Mouse (Mus musculus) cerebellum, adult (tissue): ENCODE data around the gene Snf8.

Experiments used
- ATAC-seq: cut with Nextera tagmentation; 2 replicates; pipeline ENCODE4 v1.9.2; 2017; ENCODE audit warnings: mild to moderate bottlenecking, moderate library complexity, mixed read lengths; ENCODE audit not compliant: insufficient number of reproducible peaks, low FRiP score, low TSS enrichment

Gene Snf8

GRCm38 (mm10) chr11:96070353-96070752 is 35.7 kb downstream of the Snf8 start:
- no peak for ATAC-seq

GRCm38 (mm10) chr11:96071013-96071412 is 36.3 kb downstream of the Snf8 start:
- no peak for ATAC-seq

- ATAC-seq: no peak
Observed at GRCm38 (mm10) chr11:96073295-96073993, 38.8 kb downstream of the Snf8 start.

- no peak for ATAC-seq
Observed at GRCm38 (mm10) chr11:96074351-96075176, 39.9 kb downstream of the Snf8 start.

- no peak for ATAC-seq
Observed at GRCm38 (mm10) chr11:96075177-96075508, 40.5 kb downstream of the Snf8 start.

GRCm38 (mm10) chr11:96075509-96076220 is 41.0 kb downstream of the Snf8 start, which contains the start of gene Atp5g1:
Gene Atp5g1 (minus strand): TSS chr11:96075670.
- ATAC-seq: peak; percentile 96

- no peak for ATAC-seq
Observed at GRCm38 (mm10) chr11:96076221-96077105, 41.8 kb downstream of the Snf8 start.

GRCm38 (mm10) chr11:96080736-96081135 is 46.1 kb downstream of the Snf8 start:
- ATAC-seq: no peak

GRCm38 (mm10) chr11:96082682-96083081 is 48.0 kb downstream of the Snf8 start:
- no peak for ATAC-seq

GRCm38 (mm10) chr11:96087981-96088380 is 53.3 kb downstream of the Snf8 start:
- no peak for ATAC-seq

- ATAC-seq: no peak
Observed at GRCm38 (mm10) chr11:96091073-96091472, 56.4 kb downstream of the Snf8 start.

- ATAC-seq: no peak
Observed at GRCm38 (mm10) chr11:96092674-96093291, 58.1 kb downstream of the Snf8 start.

- ATAC-seq: no peak
Observed at GRCm38 (mm10) chr11:96093361-96093760, 58.7 kb downstream of the Snf8 start.
